Mouse (Mus musculus) frontal cortex, adult 2 months (tissue): Measurements from ENCODE around the gene Slc35a3. TPM values are rescaled to one million over a fixed set of nuclear protein-coding genes. Genes with fewer than 3 reads are reported as not detected.
"Not testable (repeated sequence)": the region's sequence is repeated elsewhere in the genome, so short reads cannot be mapped to it uniquely, and the experiment has no call there.

Experiments used
- DNase-seq, 2 experiments: peaks; one replicate each; pipeline ENCODE4 v3.0.0; 2022; ENCODE audit warnings: low spot score in 1 of 2; ENCODE audit errors: extremely low spot score in 1 of 2
- polyA plus RNA-seq: library from polyadenylated mRNA; depleted of rRNA; stranded (reverse); fragments of >200 nt; gene quantifications from 2 replicates; pipeline ENCODE4 v1.2.3, GENCODE M21; 2012

Gene Slc35a3
- polyA plus RNA-seq, 1 experiment: 12.7 TPM

- DNase-seq: no peak
Observed at GRCm38 (mm10) chr3:116702647-116703272, 9.9 kb downstream of the Slc35a3 start.

- no peak for DNase-seq
Observed at GRCm38 (mm10) chr3:116701601-116702000, 11.0 kb downstream of the Slc35a3 start.

GRCm38 (mm10) chr3:116698786-116699185 lies 13.8 kb downstream of the Slc35a3 start:
- no peak for DNase-seq

- no peak for DNase-seq
Observed at GRCm38 (mm10) chr3:116695666-116695985, 17.0 kb downstream of the Slc35a3 start.

- DNase-seq: no peak
Observed at GRCm38 (mm10) chr3:116694955-116695665, 17.5 kb downstream of the Slc35a3 start.

- no peak for DNase-seq
Observed at GRCm38 (mm10) chr3:116694312-116694711, 18.3 kb downstream of the Slc35a3 start.

GRCm38 (mm10) chr3:116681160-116681559 lies 31.5 kb downstream of the Slc35a3 start, which contains the start of gene Gm43191:
TSS of gene Gm43191 (minus strand) at chr3:116681260.
- DNase-seq: no peak

GRCm38 (mm10) chr3:116664281-116664680 lies 48.4 kb downstream of the Slc35a3 start:
- DNase-seq: not testable (repeated sequence)

GRCm38 (mm10) chr3:116662463-116662863 lies 50.2 kb downstream of the Slc35a3 start, which contains the start of gene Mfsd14a:
TSS of gene Mfsd14a (minus strand) at chr3:116662677.
- DNase-seq: peak; percentile 94 to 99

- no peak for DNase-seq
Observed at GRCm38 (mm10) chr3:116661870-116662414, 50.7 kb downstream of the Slc35a3 start.

GRCm38 (mm10) chr3:116661288-116661869 lies 51.3 kb downstream of the Slc35a3 start:
- no peak for DNase-seq

GRCm38 (mm10) chr3:116659856-116660430 lies 52.7 kb downstream of the Slc35a3 start:
- no peak for DNase-seq

- no peak for DNase-seq
Observed at GRCm38 (mm10) chr3:116658928-116659565, 53.6 kb downstream of the Slc35a3 start.

- DNase-seq: no peak
Observed at GRCm38 (mm10) chr3:116656184-116656965, 56.3 kb downstream of the Slc35a3 start.

- DNase-seq: not testable (repeated sequence)
Observed at GRCm38 (mm10) chr3:116654051-116654450, 58.6 kb downstream of the Slc35a3 start.

GRCm38 (mm10) chr3:116653278-116653945 lies 59.2 kb downstream of the Slc35a3 start:
- no peak for DNase-seq

GRCm38 (mm10) chr3:116652033-116652446 lies 60.6 kb downstream of the Slc35a3 start:
- peak in 1 of 2 experiments; percentile 34 for DNase-seq

- peak in 1 of 2 experiments; percentile 36 for DNase-seq
Observed at GRCm38 (mm10) chr3:116650698-116651097, 61.9 kb downstream of the Slc35a3 start.

GRCm38 (mm10) chr3:116648805-116649204 lies 63.8 kb downstream of the Slc35a3 start:
- DNase-seq: no peak
